Mouse (Mus musculus) mature B cell (primary cell): ENCODE measurements around the gene Cd3g.
"Not testable (repeated sequence)": the region's sequence is repeated elsewhere in the genome, so short reads cannot be mapped to it uniquely, and the experiment has no call there.

Experiments used
- in situ Hi-C: fragments of 300-500 bp; cut with MboI; formaldehyde crosslinking; loops from 2 replicates; pipeline ENCODE4 v1.14.3; 2019

The Cd3g gene

GRCm38 (mm10) chr9:44986242-44986781 is 6.1 kb upstream of the Cd3g start:
- in situ Hi-C loops = no loop called here

- in situ Hi-C loops = no loop called here
Observed at GRCm38 (mm10) chr9:44985721-44986161, 5.5 kb upstream of the Cd3g start.

GRCm38 (mm10) chr9:44983001-44983400 is 2.8 kb upstream of the Cd3g start:
- in situ Hi-C loops = no loop called here

DNA sequence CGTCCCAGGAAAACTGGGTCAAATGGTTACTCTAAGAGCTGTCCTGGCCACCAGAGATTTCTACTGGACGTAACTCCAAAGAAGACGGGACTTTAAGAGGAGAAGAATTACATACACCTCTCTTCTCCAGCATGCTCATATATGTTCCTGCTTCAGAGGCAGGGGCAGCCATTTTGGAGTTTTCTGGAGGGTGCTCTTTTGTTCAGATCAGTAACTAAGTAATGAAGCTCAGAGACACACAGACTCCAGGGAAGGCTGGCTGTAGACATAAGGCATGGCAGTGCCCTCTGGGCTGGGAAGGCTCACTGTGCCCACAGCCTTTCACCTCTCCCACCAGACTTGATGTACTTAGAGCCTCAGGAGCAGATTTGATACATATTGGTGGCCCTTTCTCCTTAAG is 2.3 kb upstream of the Cd3g start:
- in situ Hi-C loops = no loop called here

GRCm38 (mm10) chr9:44982081-44982480 is 1.9 kb upstream of the Cd3g start:
- in situ Hi-C loops = no loop called here

DNA sequence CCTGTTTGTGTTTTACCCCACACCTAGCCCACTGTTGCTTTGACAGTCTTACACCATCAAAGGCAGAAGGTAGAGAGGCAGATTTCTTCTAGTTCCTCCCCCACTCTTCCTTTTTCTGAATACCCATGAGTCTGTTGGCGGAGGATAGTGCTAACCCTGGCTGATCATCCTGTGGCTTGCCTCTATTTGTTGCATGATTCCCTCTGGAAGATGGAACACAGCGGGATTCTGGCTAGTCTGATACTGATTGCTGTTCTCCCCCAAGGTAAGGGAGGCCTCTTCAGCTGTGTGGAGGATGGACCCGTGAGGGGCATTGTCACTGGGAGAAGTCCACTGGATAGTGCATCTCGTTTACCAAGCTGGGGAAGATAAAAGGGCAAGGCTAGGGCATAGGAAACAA is 1.4 kb upstream of the Cd3g start, which contains the start of gene Cd3d:
Gene Cd3d (plus strand): TSS at position 111 of the 400 bp plus-strand sequence.
- in situ Hi-C loops = no loop called here

- in situ Hi-C loops = no loop called here
Observed at GRCm38 (mm10) chr9:44981104-44981503, 873 bp upstream of the Cd3g start.

- in situ Hi-C loops = no loop called here
Observed at GRCm38 (mm10) chr9:44979806-44980205, 425 bp downstream of the Cd3g start.

DNA sequence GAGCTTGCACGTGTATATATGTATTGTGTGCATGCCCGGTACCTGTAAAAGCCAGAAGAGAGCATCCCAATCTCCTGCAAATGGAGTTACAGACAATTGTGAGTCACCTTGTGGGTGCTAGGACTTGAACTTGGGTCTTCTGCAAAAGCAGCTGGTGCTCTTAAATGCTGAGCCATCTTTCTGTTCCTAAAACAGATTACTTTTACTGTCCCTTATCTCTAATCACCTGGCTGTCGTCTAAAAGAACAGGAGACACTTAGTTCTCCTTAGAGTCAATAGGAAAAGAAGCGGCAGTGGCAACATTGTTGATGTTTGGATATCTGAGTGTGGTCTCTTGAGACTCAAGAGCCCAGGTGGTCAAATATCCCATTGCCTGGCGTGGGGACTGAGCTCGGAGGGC is 2.4 kb downstream of the Cd3g start:
- in situ Hi-C loops = no loop called here

GRCm38 (mm10) chr9:44969450-44969849 is 10.8 kb downstream of the Cd3g start:
- in situ Hi-C loops = no loop called here

- in situ Hi-C loops = not testable (repeated sequence)
Observed at GRCm38 (mm10) chr9:44967763-44968162, 12.5 kb downstream of the Cd3g start.

DNA sequence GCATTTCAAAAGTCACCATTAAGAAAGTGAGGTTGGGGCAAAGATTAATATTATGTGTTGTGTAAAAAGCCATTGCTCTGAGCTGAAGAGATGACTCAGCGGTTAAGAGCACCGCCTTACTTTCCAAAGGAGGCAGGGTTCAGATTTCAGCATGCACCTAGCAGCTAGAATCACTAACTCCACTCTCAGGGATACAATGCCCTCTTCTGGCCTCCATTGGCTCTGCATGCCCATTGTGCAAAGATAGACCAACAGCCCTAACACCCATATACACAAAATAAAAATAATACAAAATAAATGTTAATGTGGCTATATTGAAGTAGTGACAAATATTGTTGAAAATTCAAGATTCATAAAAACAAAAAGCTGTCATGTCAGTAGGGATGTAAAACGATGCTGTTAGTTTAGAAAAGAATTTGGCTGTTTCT is 13.4 kb downstream of the Cd3g start:
- in situ Hi-C loops = no loop called here

DNA sequence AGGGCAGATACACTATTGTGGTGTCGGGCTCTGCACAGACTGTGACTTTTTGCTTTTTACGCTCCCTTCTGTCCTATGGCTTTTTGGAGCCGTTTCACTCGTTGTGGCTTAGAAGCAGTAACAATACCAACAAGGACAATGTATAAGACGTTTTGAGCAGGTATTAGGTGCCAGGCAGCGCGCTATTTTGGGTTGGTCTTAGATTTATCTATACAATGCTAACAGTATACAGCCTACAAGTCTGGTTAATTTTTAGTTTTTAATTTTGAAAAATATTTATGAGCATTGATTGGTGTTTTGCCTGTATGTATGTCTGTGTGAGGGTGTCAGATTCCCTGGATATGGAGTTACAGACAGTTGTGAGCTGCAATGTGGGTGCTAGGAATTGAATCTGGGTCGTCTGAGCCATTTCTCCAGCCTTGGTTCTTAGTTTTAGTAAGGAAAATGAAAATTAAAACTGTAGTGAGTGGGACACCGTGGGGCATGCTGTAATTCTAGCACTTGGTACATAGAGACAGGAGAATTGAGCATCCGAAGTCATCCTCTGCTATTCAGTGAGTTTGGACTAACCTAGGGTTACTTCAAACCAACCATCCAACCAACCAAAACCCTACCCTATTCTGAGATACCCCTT is 14.3 kb downstream of the Cd3g start:
- in situ Hi-C loops = no loop called here

DNA sequence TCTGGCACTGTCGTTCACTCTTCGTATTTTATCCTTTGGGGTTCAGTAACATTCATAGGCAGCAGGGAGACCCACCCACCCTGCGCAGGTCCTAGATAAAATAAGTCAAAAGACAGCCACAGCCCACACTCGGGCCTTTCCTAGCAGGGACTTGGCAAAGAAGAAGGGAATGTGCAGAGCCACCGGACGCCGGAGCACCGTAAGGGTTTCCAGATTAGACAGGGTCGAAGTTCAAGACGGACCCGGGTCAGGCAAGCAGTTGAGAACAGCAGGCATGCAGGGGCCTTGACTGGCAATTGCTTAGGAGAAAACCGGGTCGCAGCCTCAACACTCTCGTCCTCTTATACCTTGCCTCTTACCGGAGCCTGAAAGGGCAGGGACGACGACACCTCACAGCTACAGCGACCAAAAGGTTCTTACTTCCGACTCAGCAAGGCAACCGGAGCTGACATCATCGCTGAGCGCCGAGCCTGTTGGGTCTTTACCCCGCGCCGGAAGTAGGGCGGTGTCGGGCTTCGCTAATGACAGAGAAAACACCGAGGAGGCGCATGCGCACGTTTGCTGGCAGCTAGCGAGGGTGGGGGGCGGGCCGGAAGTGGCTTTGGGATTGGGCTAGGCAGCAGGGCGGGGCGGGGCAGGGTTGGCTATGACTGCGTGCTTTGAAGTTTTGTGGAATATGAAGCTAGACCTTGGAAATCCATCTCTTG is 15.0 kb downstream of the Cd3g start, which contains the start of gene Ube4a:
Gene Ube4a (minus strand): TSS at position 475 of the 707 bp plus-strand sequence.
- in situ Hi-C loops = no loop called here

GRCm38 (mm10) chr9:44954432-44954831 is 25.8 kb downstream of the Cd3g start:
- in situ Hi-C loops = no loop called here

DNA sequence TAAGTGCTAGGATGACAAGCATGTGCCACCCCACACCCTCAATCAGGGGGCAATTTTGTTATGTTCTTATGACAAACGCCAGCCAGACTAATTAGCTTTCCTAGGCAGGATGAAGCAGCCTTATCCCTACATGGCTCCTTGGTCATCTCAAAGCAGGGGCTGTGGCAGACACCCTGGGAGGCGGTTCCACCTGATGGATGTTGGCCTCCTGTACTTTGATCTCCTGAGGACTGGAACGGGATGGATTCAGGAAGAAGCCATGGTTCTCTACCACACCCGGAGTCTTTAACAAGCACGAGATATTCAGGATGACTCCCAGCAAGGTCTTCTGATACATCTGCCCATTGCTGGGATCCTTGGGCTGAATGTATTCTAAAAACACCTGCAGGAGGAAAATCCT is 32.4 kb downstream of the Cd3g start:
- in situ Hi-C loops = no loop called here

DNA sequence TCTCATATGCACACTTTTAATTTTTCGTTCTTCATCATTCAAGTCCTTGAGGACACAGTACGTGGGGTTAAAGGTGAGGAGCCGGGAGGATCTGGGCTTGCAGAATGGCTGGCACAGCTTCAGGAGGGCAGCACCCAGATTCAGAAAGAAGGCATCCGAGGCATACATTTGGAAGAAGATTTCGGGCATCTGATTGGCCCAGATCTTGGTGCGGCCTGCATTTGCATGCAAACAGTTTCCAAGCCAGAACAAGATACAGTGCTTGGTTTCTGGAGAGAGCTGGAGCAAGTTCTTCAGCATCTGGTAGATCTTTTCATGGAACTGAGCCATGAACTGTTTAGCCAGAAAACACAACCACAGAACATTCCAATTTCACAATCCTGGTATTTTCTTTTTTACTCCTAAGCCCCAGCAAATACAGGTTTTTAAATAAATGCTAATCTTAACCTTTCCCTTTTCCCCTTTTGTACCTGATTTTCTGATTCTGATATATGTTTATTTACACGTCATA is 34.0 kb downstream of the Cd3g start:
- in situ Hi-C loops = no loop called here

GRCm38 (mm10) chr9:44942421-44942820 is 37.8 kb downstream of the Cd3g start:
- in situ Hi-C loops = no loop called here

DNA sequence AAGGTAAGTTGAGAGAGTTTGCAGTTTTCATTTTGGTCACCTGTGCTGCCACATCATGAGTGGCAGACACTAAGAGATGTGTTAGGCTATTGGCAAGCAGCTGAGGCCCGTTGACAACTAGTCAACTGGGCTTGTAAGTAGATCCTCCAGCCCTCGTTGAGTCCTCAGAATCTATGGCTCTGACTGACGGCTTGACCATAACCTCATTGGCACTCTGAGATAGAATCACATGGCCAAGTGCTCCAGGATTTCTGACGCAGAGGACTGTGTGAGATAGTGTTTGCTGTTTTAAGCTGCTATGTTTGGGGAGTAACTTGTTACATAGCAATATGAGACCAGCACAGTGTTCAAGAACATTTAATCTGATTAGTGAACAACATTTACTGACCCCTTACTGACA is 38.5 kb downstream of the Cd3g start:
- in situ Hi-C loops = no loop called here

DNA sequence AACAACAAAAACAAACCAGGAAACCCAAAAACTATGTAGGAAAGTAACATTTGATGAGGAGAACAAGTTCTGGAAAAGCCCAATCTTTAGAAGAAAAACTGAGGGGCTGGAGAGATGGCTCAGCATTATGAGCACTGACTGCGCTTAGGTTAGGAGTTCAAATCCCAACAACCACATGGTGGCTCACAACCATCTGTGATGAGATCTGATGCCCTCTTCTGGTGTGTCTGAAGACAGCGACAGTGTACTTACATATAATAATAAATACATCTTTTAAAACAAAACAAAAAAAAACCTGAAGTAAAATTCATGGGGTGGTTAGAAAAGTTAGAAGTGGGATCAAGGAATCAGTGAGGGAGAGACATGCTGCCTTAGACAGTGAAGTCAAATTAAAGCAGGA is 58.7 kb downstream of the Cd3g start:
- in situ Hi-C loops = no loop called here

GRCm38 (mm10) chr9:44921123-44921468 is 59.1 kb downstream of the Cd3g start:
- in situ Hi-C loops = no loop called here

DNA sequence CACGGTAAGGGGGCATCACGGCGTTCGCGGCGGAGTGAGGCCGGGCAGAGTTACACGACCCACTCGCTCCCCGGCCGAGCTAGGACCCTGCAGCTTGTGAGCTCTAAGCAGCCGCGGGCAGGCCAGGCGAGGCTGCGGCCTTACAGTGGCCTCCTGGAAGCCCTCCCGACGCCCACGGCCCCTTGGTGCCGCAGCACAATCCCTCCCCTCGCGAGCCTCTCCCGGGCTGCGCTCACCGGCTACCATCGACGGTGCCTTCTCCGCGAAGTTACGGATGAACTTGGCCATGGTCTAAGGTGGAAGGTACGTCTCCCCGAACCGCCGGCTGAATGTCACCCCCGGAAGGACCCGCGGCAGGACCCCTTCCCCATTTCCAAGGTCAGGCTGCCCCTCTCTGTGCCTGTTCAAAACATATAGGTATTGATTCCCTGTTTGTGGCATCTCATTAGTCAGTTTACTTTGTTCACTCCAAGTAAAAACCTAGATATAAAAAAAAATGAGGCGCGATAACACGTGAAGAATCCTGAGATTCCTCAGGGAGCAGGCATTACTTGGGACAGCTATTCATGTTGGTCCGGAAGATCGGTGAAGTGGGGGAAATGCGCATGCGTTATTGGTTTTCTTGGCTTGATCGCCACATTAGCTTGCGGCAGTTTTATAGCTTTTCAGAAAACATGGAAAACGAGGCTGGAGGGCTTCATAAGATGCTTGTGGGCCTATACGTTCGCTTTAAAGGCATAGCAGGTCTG is 59.7 kb downstream of the Cd3g start, which contains the start of gene Atp5l:
Gene Atp5l (minus strand): TSS at position 369 of the 749 bp plus-strand sequence.
- in situ Hi-C loops = no loop called here
